Mouse (Mus musculus) midbrain, embryonic 11.5 days (tissue): ENCODE data around the gene Ampd2. TPM values are rescaled to one million over a fixed set of nuclear protein-coding genes. Genes with fewer than 3 reads are reported as not detected.

Source experiments
- ATAC-seq: fragments of 200-750 bp; cut with Nextera tagmentation; 2 replicates; pipeline ENCODE4 v1.8.0; 2017; ENCODE audit warnings: moderate TSS enrichment, moderate library complexity; ENCODE audit not compliant: low FRiP score
- DNase-seq: peaks from one replicate; pipeline ENCODE4 v3.0.0; 2015; ENCODE audit warnings: low spot score; ENCODE audit errors: missing footprints
- H3K27ac ChIP-seq: fragments of 300-500 bp; sonication (generic); 2 replicates; pipeline ENCODE4 v1.5.1; 2014; ENCODE audit warnings: low read depth, low read length
- H3K27me3 ChIP-seq: fragments of 300-500 bp; sonication (generic); 2 replicates; pipeline ENCODE4 v1.6.1; 2014; ENCODE audit warnings: mild to moderate bottlenecking, low read length, moderate library complexity, mixed read lengths; ENCODE audit not compliant: control insufficient read depth, insufficient read depth
- H3K36me3 ChIP-seq: fragments of 300-500 bp; sonication (generic); 2 replicates; pipeline ENCODE4 v1.6.1; 2014; ENCODE audit warnings: mild to moderate bottlenecking, low read length, moderate library complexity, mixed read lengths; ENCODE audit not compliant: control insufficient read depth, insufficient read depth
- H3K4me1 ChIP-seq: fragments of 300-500 bp; sonication (generic); 2 replicates; pipeline ENCODE4 v1.6.1; 2014; ENCODE audit warnings: low read length; ENCODE audit not compliant: control insufficient read depth, insufficient read depth
- H3K4me2 ChIP-seq: fragments of 300-500 bp; sonication (generic); 2 replicates; pipeline ENCODE4 v1.6.1; 2014; ENCODE audit warnings: mild to moderate bottlenecking, moderate library complexity
- H3K4me3 ChIP-seq: fragments of 300-500 bp; sonication (generic); 2 replicates; pipeline ENCODE4 v1.5.1; 2014; ENCODE audit warnings: low read depth, low read length
- H3K9ac ChIP-seq: fragments of 300-500 bp; sonication (generic); 2 replicates; pipeline ENCODE4 v1.6.1; 2014; ENCODE audit warnings: low read length
- H3K9me3 ChIP-seq: fragments of 300-500 bp; sonication (generic); 2 replicates; pipeline ENCODE4 v1.6.1; 2016; ENCODE audit warnings: low read length; ENCODE audit not compliant: control insufficient read depth
- WGBS: fragments of 180-500 bp; shearing (Covaris S2); extraction: QIAGEN DNeasy Blood & Tissue Kit; methylation state at CpG from one replicate; pipeline ENCODE4 v1.1.7; 2014; 5-methylcytosine and 5-hydroxymethylcytosine counted together
- polyA plus RNA-seq: library from polyadenylated mRNA; unstranded; fragments of >200 nt; fragmentation: Nextera tagmentation; extraction: Ambion mirVana; gene quantifications from 2 replicates; pipeline ENCODE4 v1.2.1, GENCODE M21; 2014

Ampd2 gene
- polyA plus RNA-seq, 1 experiment from 2014 or later = 37.0 TPM

- 61% methylated on average over 15 of the region's 15 CpGs for WGBS
- Histone ChIP-seq H3K9ac (no peak within 1 kb of the TSS), H3K36me3 (no peaks in the 10 kb centered on the region), H3K4me2 (no peak within 1 kb of the TSS), H3K4me1 (no peaks in the 10 kb centered on the region), H3K9me3 (no peaks in the 10 kb centered on the region), H3K27me3 (no peaks in the 10 kb centered on the region; the same call in 1 of the 2 replicates), H3K4me3 (no peak within 1 kb of the TSS), H3K27ac (no peak within 1 kb of the TSS)
- ATAC-seq = no peak
- no peak for DNase-seq
These were observed 6.2 kb upstream of the Ampd2 start, which contains the start of gene Gnat2 for GRCm38 (mm10) chr3:108092536-108093115. TSS of gene Gnat2 (plus strand) at chr3:108092789.

- Histone ChIP-seq H3K4me3 (no peak overlapping the region), H3K9me3 (no peaks in the 10 kb centered on the region), H3K36me3 (no peaks in the 10 kb centered on the region), H3K27me3 (no peaks in the 10 kb centered on the region; the same call in 1 of the 2 replicates), H3K4me1 (no peaks in the 10 kb centered on the region), H3K9ac (no peak overlapping the region), H3K27ac (no peak overlapping the region), H3K4me2 (no peak overlapping the region)
- WGBS = 77% methylated on average over 6 of the region's 6 CpGs
- no peak for DNase-seq
- ATAC-seq = no peak
These were observed 5.6 kb upstream of the Ampd2 start for GRCm38 (mm10) chr3:108092030-108092429.

- Histone ChIP-seq H3K27ac (no peak overlapping the region), H3K4me2 (no peak overlapping the region), H3K27me3 (no peaks in the 10 kb centered on the region; the same call in 1 of the 2 replicates), H3K9me3 (no peaks in the 10 kb centered on the region), H3K4me3 (no peak overlapping the region), H3K36me3 (no peaks in the 10 kb centered on the region), H3K9ac (no peak overlapping the region), H3K4me1 (peaks cover 4% of the 10 kb centered on the region)
- no peak for DNase-seq
- WGBS = 84% methylated on average over 2 of the region's 2 CpGs
- no peak for ATAC-seq
These were observed 4.1 kb upstream of the Ampd2 start for GRCm38 (mm10) chr3:108090561-108090960.

GRCm38 (mm10) chr3:108089916-108090315 is 3.5 kb upstream of the Ampd2 start:
- 47% methylated on average over 2 of the region's 2 CpGs for WGBS
- H3K36me3 ChIP-seq = no peaks in the 10 kb centered on the region
- H3K27me3 ChIP-seq = no peaks in the 10 kb centered on the region; the same call in 1 of the 2 replicates
- ATAC-seq (no peak), DNase-seq (no peak)
- peaks cover 6% of the 10 kb centered on the region for H3K4me1 ChIP-seq
- no peak overlapping the region for H3K4me3 ChIP-seq
- H3K4me2 ChIP-seq = no peak overlapping the region
- H3K27ac ChIP-seq = no peak overlapping the region
- H3K9me3 ChIP-seq = no peaks in the 10 kb centered on the region
- H3K9ac ChIP-seq = no peak overlapping the region

- WGBS = 39% methylated on average over 5 of the region's 5 CpGs
- Histone ChIP-seq H3K4me3 (no peak overlapping the region), H3K9me3 (no peaks in the 10 kb centered on the region), H3K9ac (no peak overlapping the region), H3K27me3 (no peaks in the 10 kb centered on the region; the same call in 1 of the 2 replicates), H3K4me2 (no peak overlapping the region), H3K4me1 (peaks cover 15% of the 10 kb centered on the region), H3K36me3 (no peaks in the 10 kb centered on the region), H3K27ac (no peak overlapping the region)
- DNase-seq = no peak
- ATAC-seq = no peak
These were observed 2.5 kb upstream of the Ampd2 start for GRCm38 (mm10) chr3:108088842-108089380.

GRCm38 (mm10) chr3:108087329-108087728 is 878 bp upstream of the Ampd2 start:
- Histone ChIP-seq H3K4me3 (no peak overlapping the region), H3K4me2 (no peak overlapping the region), H3K27me3 (no peaks in the 10 kb centered on the region; the same call in 1 of the 2 replicates), H3K9ac (no peak overlapping the region), H3K9me3 (no peaks in the 10 kb centered on the region), H3K4me1 (peaks cover 23% of the 10 kb centered on the region), H3K27ac (no peak overlapping the region), H3K36me3 (no peaks in the 10 kb centered on the region)
- no peak for ATAC-seq
- no peak for DNase-seq
- 83% methylated on average over 3 of the region's 3 CpGs for WGBS

GRCm38 (mm10) chr3:108085721-108086469 is 556 bp downstream of the Ampd2 start:
- H3K9me3 ChIP-seq = no peaks in the 10 kb centered on the region
- peak; percentile 94 for DNase-seq
- peak; percentile 74 for ATAC-seq
- H3K4me1 ChIP-seq = peaks cover 28% of the 10 kb centered on the region
- H3K4me2 ChIP-seq = peak overlapping the region; percentile 76
- no peaks in the 10 kb centered on the region; the same call in 1 of the 2 replicates for H3K27me3 ChIP-seq
- H3K36me3 ChIP-seq = no peaks in the 10 kb centered on the region
- H3K4me3 ChIP-seq = peak overlapping the region; percentile 49
- peak overlapping the region; percentile 64 for H3K9ac ChIP-seq
- WGBS = under 1% methylated on average over 31 of the region's 31 CpGs
- H3K27ac ChIP-seq = peak overlapping the region; percentile 84

GRCm38 (mm10) chr3:108085281-108085720 is 1.1 kb downstream of the Ampd2 start:
- H3K27ac ChIP-seq = peak overlapping the region; percentile 84
- peak overlapping the region; percentile 64 for H3K9ac ChIP-seq
- H3K9me3 ChIP-seq = no peaks in the 10 kb centered on the region
- peak overlapping the region; percentile 76 for H3K4me2 ChIP-seq
- H3K27me3 ChIP-seq = no peaks in the 10 kb centered on the region; the same call in 1 of the 2 replicates
- 1% methylated on average over 14 of the region's 14 CpGs for WGBS
- peak; percentile 97 for DNase-seq
- peaks cover 28% of the 10 kb centered on the region for H3K4me1 ChIP-seq
- no peaks in the 10 kb centered on the region for H3K36me3 ChIP-seq
- H3K4me3 ChIP-seq = peak overlapping the region; percentile 49
- peak; percentile 88 for ATAC-seq

- ATAC-seq = peak; percentile 30
- Histone ChIP-seq H3K9ac (peak overlapping the region; percentile 64), H3K27me3 (no peaks in the 10 kb centered on the region), H3K4me2 (peak overlapping the region; percentile 76), H3K4me3 (peak overlapping the region; percentile 49), H3K4me1 (peaks cover 28% of the 10 kb centered on the region), H3K27ac (peak overlapping the region; percentile 84), H3K36me3 (no peaks in the 10 kb centered on the region), H3K9me3 (no peaks in the 10 kb centered on the region)
- no peak for DNase-seq
- 21% methylated on average over 13 of the region's 13 CpGs for WGBS
These were observed 1.6 kb downstream of the Ampd2 start for GRCm38 (mm10) chr3:108084767-108085270.
